Mouse (Mus musculus) monocyte, adult 2 months (primary cell): Measurements from ENCODE around the gene Tmem159.

Source experiments
- DNase-seq, 2 experiments: peaks; one replicate each; pipeline ENCODE4 v3.0.0; 2022; ENCODE audit warnings: low spot score in 2 of 2, low read depth in 1 of 2

Tmem159 gene

GRCm38 (mm10) chr7:120128951-120129350 is 26.8 kb downstream of the Tmem159 start:
- no peak for DNase-seq

GRCm38 (mm10) chr7:120142743-120143142 is 40.6 kb downstream of the Tmem159 start:
- no peak for DNase-seq

DNA sequence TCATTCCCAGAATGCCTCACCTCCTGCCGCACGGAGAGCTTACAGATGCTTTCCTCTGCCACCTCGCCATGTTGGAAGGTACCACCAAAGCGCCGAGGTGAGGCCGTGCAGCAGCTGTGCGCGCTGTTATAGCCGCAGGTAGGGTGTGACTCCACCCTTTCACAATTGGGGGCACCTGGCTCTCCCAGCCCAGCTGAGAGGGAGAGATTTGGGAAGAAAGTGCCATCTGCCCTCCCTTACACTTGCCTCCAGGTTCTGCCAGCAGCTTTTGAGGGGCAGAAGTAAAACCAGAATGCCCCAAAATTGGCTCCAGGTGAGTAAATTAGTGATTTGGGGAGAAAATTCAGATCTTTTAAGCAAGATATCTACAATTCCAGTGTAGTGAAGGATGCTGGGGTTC is 43.0 kb downstream of the Tmem159 start, which contains the start of gene Zp2:
TSS of gene Zp2 (minus strand) at position 101 of the 400 bp plus-strand sequence.
- no peak for DNase-seq

DNA sequence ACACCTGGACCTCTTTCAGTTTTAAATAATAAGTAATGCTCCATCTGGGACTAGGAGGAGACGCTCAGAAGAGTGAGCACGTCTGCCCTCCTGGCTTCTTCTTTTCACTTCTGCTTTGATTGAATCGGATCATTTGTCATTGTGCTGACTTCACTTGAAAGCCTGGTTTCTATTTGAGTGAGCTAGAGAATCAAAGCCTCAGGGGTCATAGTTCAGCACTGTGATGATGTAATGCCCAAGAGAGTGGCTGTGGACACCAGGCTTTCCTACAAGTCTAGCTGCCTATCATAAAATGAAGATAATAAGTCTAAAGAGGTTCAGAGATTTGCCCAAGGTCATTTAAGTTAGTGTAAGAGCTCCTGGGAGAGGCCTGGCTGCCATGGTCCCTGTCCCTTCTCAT is 48.1 kb downstream of the Tmem159 start:
- no peak for DNase-seq

DNA sequence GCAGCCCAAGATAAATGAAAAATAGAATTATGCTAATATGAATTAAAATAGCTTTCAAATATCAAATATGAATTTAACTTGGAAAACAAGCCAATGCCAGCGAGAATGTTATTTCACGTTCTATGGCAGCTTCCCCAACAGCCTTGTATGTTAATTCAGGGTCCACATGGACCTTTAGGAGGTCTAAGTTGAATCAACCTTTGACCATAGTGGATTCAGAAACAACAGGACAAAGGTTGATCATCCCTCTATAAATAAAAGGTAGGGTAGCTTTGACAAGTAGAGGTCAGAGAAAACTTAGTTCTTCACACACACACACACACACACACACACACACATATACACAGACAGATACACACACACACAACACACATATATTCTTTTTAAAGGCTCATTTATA is 48.7 kb downstream of the Tmem159 start:
- DNase-seq = no peak

DNA sequence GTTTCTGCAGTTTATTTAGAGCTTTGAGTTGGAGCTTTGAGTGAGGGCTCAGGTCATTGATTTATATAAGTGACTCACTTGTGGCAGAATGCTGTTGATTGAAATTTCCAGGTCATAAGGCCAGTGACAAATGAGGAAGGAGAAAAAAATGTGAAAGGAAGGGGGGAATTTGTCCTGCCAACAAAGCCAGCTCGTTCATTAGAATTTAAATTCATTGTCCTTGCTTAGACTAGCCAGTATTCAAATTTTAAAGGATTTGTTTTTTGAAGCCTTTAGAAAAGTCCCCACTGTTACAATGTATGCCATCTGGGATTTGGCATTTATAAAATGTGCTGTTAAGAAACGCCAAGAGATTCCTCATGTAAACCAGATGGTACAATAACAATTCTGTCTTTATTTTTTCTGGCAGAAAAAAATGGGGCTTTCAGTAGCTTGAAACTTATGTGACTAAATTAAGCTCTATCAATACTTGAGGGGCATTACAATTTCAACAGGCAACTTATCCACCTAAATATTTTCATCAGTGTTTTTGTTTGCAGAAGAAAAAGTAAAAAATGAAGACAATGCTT is 54.8 kb downstream of the Tmem159 start:
- DNase-seq = no peak

GRCm38 (mm10) chr7:120157575-120158061 is 55.5 kb downstream of the Tmem159 start:
- no peak for DNase-seq

DNA sequence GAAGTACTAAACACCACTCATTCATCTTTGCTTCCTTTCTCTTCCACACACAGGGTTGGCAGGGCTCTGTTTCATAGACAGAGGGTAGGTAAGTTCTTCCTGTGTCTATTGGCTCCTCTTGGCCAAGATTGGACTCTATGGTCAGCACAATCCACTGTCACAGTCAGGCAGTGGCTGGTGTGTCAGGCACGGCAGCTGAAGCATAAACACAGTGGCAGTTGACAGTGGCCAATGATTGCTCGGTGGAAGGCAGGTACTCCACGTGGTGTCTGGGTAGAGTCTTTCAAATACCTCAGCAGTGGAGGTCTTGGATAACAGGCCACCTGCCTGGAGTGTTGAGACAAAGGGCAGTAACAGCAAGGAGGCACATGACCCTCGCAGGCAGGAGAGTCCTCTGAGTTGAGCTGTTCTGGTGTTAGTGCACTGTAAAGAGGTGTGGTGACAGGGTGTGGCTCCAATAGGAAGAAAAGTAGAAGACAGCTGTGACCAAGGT is 56.0 kb downstream of the Tmem159 start:
- no peak for DNase-seq

DNA sequence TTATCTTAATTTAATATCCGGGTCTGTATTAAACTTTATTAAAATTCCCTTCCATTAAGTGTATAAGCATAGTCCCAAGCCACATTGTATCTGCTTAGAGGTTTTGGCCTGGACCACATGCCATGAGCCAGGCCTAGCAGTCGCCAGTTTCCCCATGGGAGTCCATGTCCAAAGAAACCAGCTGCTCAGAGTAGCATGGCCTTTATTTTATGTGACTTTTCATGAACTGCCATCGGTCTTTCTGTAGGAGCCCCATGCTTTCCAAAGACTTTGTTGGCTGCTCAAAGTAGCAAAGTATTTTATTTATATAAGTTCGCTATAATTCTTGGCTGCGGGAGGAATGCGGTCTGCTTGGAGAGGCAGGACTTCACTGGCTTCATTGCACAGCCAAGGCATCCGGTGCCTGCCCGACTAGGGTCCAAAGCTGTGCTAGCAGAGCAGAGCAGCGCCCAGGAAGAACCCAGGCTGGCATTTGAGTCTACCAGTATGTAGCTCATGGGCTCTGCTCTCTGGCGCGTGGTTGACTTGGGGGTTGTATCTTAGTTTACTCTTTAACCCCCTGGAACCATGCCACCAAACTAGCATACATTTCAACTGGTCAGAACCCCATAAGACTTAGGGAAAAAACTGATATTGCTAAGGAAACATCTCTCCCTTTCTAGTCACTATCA is 61.6 kb downstream of the Tmem159 start:
- DNase-seq = no peak
